Mouse (Mus musculus): ENCODE data around the gene Fsip1. TPM values are rescaled to one million over a fixed set of nuclear protein-coding genes. Genes with fewer than 3 reads are reported as not detected.
"Not testable (repeated sequence)": the region's sequence is repeated elsewhere in the genome, so short reads cannot be mapped to it uniquely, and the experiment has no call there.

The Fsip1 gene
- polyA plus RNA-seq, 1 experiment from 2014 or later = 1.2 TPM

GRCm38 (mm10) chr2:118160991-118161390 lies 95.8 kb downstream of the Fsip1 start:
- DNase-seq (ENCODE audit: low spot score) = no peak

GRCm38 (mm10) chr2:118160547-118160946 lies 96.2 kb downstream of the Fsip1 start:
- Histone ChIP-seq H3K4me1 (ENCODE audit: control insufficient read depth, insufficient read depth, low read length) (peaks cover 13% of the 10 kb centered on the region), H3K4me2 (ENCODE audit: low read depth, severe bottlenecking) (no peak overlapping the region), H3K27ac (replicated peaks; ENCODE audit: low read depth, low read length) (no peak overlapping the region), H3K4me3 (ENCODE audit: low read depth, low read length) (no peak overlapping the region), H3K9me3 (ENCODE audit: control insufficient read depth, low read length) (no peaks in the 10 kb centered on the region), H3K36me3 (ENCODE audit: control insufficient read depth, insufficient read depth, low read length) (no peaks in the 10 kb centered on the region), H3K9ac (ENCODE audit: low read length) (no peak overlapping the region), H3K27me3 (ENCODE audit: control insufficient read depth, insufficient read depth, low read length) (no peaks in the 10 kb centered on the region)
- 28% methylated on average over 6 of the region's 6 CpGs for WGBS
- DNase-seq (ENCODE audit: low spot score) (no peak), ATAC-seq (ENCODE audit: insufficient number of reproducible peaks, low FRiP score, low TSS enrichment, low read depth) (no peak)

More at GRCm38 (mm10) chr2:118160991-118161390, 95.8 kb downstream of the Fsip1 start:
- ATAC-seq (ENCODE audit: insufficient number of reproducible peaks, low FRiP score, low TSS enrichment, low read depth) = no peak
- H3K4me2 ChIP-seq (ENCODE audit: low read depth, severe bottlenecking) = no peak overlapping the region
- no peaks in the 10 kb centered on the region for H3K9me3 ChIP-seq (ENCODE audit: control insufficient read depth, low read length)
- no peaks in the 10 kb centered on the region for H3K36me3 ChIP-seq (ENCODE audit: control insufficient read depth, insufficient read depth, low read length)
- H3K4me3 ChIP-seq (ENCODE audit: low read depth, low read length) = no peak overlapping the region
- H3K4me1 ChIP-seq (ENCODE audit: control insufficient read depth, insufficient read depth, low read length) = peaks cover 13% of the 10 kb centered on the region
- 83% methylated on average over 2 of the region's 2 CpGs for WGBS
- H3K9ac ChIP-seq (ENCODE audit: low read length) = no peak overlapping the region
- no peak overlapping the region for H3K27ac ChIP-seq (replicated peaks; ENCODE audit: low read depth, low read length)
- H3K27me3 ChIP-seq (ENCODE audit: control insufficient read depth, insufficient read depth, low read length) = no peaks in the 10 kb centered on the region

- Histone ChIP-seq H3K27me3 (ENCODE audit: control insufficient read depth, insufficient read depth, low read length) (no peaks in the 10 kb centered on the region), H3K27ac (replicated peaks; ENCODE audit: low read depth, low read length) (no peak overlapping the region), H3K9ac (ENCODE audit: low read length) (no peak overlapping the region), H3K36me3 (ENCODE audit: control insufficient read depth, insufficient read depth, low read length) (no peaks in the 10 kb centered on the region), H3K4me1 (ENCODE audit: control insufficient read depth, insufficient read depth, low read length) (peaks cover 13% of the 10 kb centered on the region), H3K9me3 (ENCODE audit: control insufficient read depth, low read length) (no peaks in the 10 kb centered on the region), H3K4me3 (ENCODE audit: low read depth, low read length) (no peak overlapping the region), H3K4me2 (ENCODE audit: low read depth, severe bottlenecking) (no peak overlapping the region)
- no peak for ATAC-seq (ENCODE audit: insufficient number of reproducible peaks, low FRiP score, low TSS enrichment, low read depth)
- DNase-seq (ENCODE audit: low spot score) = peak; percentile 45
- WGBS = 16% methylated on average over 6 of the region's 6 CpGs
Observed at GRCm38 (mm10) chr2:118159126-118159525, 97.6 kb downstream of the Fsip1 start.

- 92% methylated on average over 3 of the region's 3 CpGs for WGBS
- peaks cover 13% of the 10 kb centered on the region for H3K4me1 ChIP-seq (ENCODE audit: control insufficient read depth, insufficient read depth, low read length)
- no peaks in the 10 kb centered on the region for H3K9me3 ChIP-seq (ENCODE audit: control insufficient read depth, low read length)
- H3K27me3 ChIP-seq (ENCODE audit: control insufficient read depth, insufficient read depth, low read length) = no peaks in the 10 kb centered on the region
- ATAC-seq (ENCODE audit: insufficient number of reproducible peaks, low FRiP score, low TSS enrichment, low read depth) (no peak), DNase-seq (ENCODE audit: low spot score) (no peak)
- no peak overlapping the region for H3K4me3 ChIP-seq (ENCODE audit: low read depth, low read length)
- H3K4me2 ChIP-seq (ENCODE audit: low read depth, severe bottlenecking) = no peak overlapping the region
- no peak overlapping the region for H3K27ac ChIP-seq (replicated peaks; ENCODE audit: low read depth, low read length)
- H3K36me3 ChIP-seq (ENCODE audit: control insufficient read depth, insufficient read depth, low read length) = no peaks in the 10 kb centered on the region
- no peak overlapping the region for H3K9ac ChIP-seq (ENCODE audit: low read length)
Observed at GRCm38 (mm10) chr2:118158095-118158494, 98.7 kb downstream of the Fsip1 start.

- ATAC-seq (ENCODE audit: insufficient number of reproducible peaks, low FRiP score, low TSS enrichment, low read depth) (no peak), DNase-seq (ENCODE audit: low spot score) (no peak)
- Histone ChIP-seq H3K4me2 (ENCODE audit: low read depth, severe bottlenecking) (no peak overlapping the region), H3K4me3 (ENCODE audit: low read depth, low read length) (no peak overlapping the region), H3K27ac (replicated peaks; ENCODE audit: low read depth, low read length) (no peak overlapping the region), H3K27me3 (ENCODE audit: control insufficient read depth, insufficient read depth, low read length) (no peaks in the 10 kb centered on the region), H3K4me1 (ENCODE audit: control insufficient read depth, insufficient read depth, low read length) (no peaks in the 10 kb centered on the region), H3K36me3 (ENCODE audit: control insufficient read depth, insufficient read depth, low read length) (no peaks in the 10 kb centered on the region), H3K9ac (ENCODE audit: low read length) (no peak overlapping the region), H3K9me3 (ENCODE audit: control insufficient read depth, low read length) (no peaks in the 10 kb centered on the region)
- 76% methylated on average over 12 of the region's 12 CpGs for WGBS
Observed at GRCm38 (mm10) chr2:118149855-118150563, 106.8 kb downstream of the Fsip1 start.

- DNase-seq (ENCODE audit: low spot score) (no peak), ATAC-seq (ENCODE audit: insufficient number of reproducible peaks, low FRiP score, low TSS enrichment, low read depth) (no peak)
- Histone ChIP-seq H3K9me3 (ENCODE audit: control insufficient read depth, low read length) (no peaks in the 10 kb centered on the region), H3K9ac (ENCODE audit: low read length) (no peak overlapping the region), H3K4me2 (ENCODE audit: low read depth, severe bottlenecking) (no peak overlapping the region), H3K27ac (replicated peaks; ENCODE audit: low read depth, low read length) (no peak overlapping the region), H3K4me1 (ENCODE audit: control insufficient read depth, insufficient read depth, low read length) (no peaks in the 10 kb centered on the region), H3K36me3 (ENCODE audit: control insufficient read depth, insufficient read depth, low read length) (no peaks in the 10 kb centered on the region), H3K27me3 (ENCODE audit: control insufficient read depth, insufficient read depth, low read length) (no peaks in the 10 kb centered on the region), H3K4me3 (ENCODE audit: low read depth, low read length) (no peak overlapping the region)
- WGBS = 68% methylated on average over 4 of the region's 4 CpGs
Observed at GRCm38 (mm10) chr2:118148321-118149142, 108.2 kb downstream of the Fsip1 start.

GRCm38 (mm10) chr2:118147749-118148148 lies 109.0 kb downstream of the Fsip1 start:
- H3K4me2 ChIP-seq (ENCODE audit: low read depth, severe bottlenecking); DNase-seq (ENCODE audit: low spot score); ATAC-seq (ENCODE audit: insufficient number of reproducible peaks, low FRiP score, low TSS enrichment, low read depth); H3K27me3 ChIP-seq (ENCODE audit: control insufficient read depth, insufficient read depth, low read length); H3K27ac ChIP-seq (replicated peaks; ENCODE audit: low read depth, low read length); H3K36me3 ChIP-seq (ENCODE audit: control insufficient read depth, insufficient read depth, low read length); H3K9me3 ChIP-seq (ENCODE audit: control insufficient read depth, low read length); H3K9ac ChIP-seq (ENCODE audit: low read length); H3K4me3 ChIP-seq (ENCODE audit: low read depth, low read length); H3K4me1 ChIP-seq (ENCODE audit: control insufficient read depth, insufficient read depth, low read length): not testable (repeated sequence)
- WGBS = 50% methylated on average over 3 of the region's 3 CpGs

- Histone ChIP-seq H3K36me3 (ENCODE audit: control insufficient read depth, insufficient read depth, low read length) (no peaks in the 10 kb centered on the region), H3K9me3 (ENCODE audit: control insufficient read depth, low read length) (no peaks in the 10 kb centered on the region), H3K4me3 (ENCODE audit: low read depth, low read length) (no peak overlapping the region), H3K27me3 (ENCODE audit: control insufficient read depth, insufficient read depth, low read length) (no peaks in the 10 kb centered on the region), H3K4me1 (ENCODE audit: control insufficient read depth, insufficient read depth, low read length) (no peaks in the 10 kb centered on the region), H3K4me2 (ENCODE audit: low read depth, severe bottlenecking) (no peak overlapping the region), H3K9ac (ENCODE audit: low read length) (no peak overlapping the region), H3K27ac (replicated peaks; ENCODE audit: low read depth, low read length) (no peak overlapping the region)
- 84% methylated on average over 10 of the region's 10 CpGs for WGBS
- no peak for ATAC-seq (ENCODE audit: insufficient number of reproducible peaks, low FRiP score, low TSS enrichment, low read depth)
- no peak for DNase-seq (ENCODE audit: low spot score)
Observed at GRCm38 (mm10) chr2:118141651-118142050, 115.1 kb downstream of the Fsip1 start.
